Mouse (Mus musculus) hindbrain, embryonic 13.5 days (tissue): ENCODE results near the gene a. TPM values are rescaled to one million over a fixed set of nuclear protein-coding genes. Genes with fewer than 3 reads are reported as not detected.
"Not testable (repeated sequence)": the region's sequence is repeated elsewhere in the genome, so short reads cannot be mapped to it uniquely, and the experiment has no call there.

Experiments used
- ATAC-seq: fragments of 200-750 bp; cut with Nextera tagmentation; 2 replicates; pipeline ENCODE4 v1.8.0; 2017; ENCODE audit warnings: moderate TSS enrichment; ENCODE audit not compliant: low FRiP score
- H3K27ac ChIP-seq: fragments of 300-500 bp; sonication (generic); 2 replicates; pipeline ENCODE4 v1.5.1; 2015; ENCODE audit warnings: inconsistent platforms, mild to moderate bottlenecking, moderate library complexity
- H3K27me3 ChIP-seq: fragments of 300-500 bp; sonication (generic); 2 replicates; pipeline ENCODE4 v1.6.1; 2015; ENCODE audit warnings: mild to moderate bottlenecking, inconsistent platforms
- H3K36me3 ChIP-seq: fragments of 300-500 bp; sonication (generic); 2 replicates; pipeline ENCODE4 v1.6.1; 2015; ENCODE audit warnings: mild to moderate bottlenecking, inconsistent platforms
- H3K4me1 ChIP-seq: fragments of 300-500 bp; sonication (generic); replicated peaks from 2 replicates; pipeline ENCODE4 v1.6.1; 2015; ENCODE audit warnings: inconsistent platforms
- H3K4me2 ChIP-seq: fragments of 300-500 bp; sonication (generic); 2 replicates; pipeline ENCODE4 v1.6.1; 2015; ENCODE audit warnings: inconsistent platforms, mild to moderate bottlenecking, moderate library complexity
- H3K4me3 ChIP-seq: fragments of 300-500 bp; sonication (generic); 2 replicates; pipeline ENCODE4 v1.5.1; 2015; ENCODE audit warnings: mild to moderate bottlenecking, inconsistent platforms
- H3K9ac ChIP-seq: fragments of 300-500 bp; sonication (generic); 2 replicates; pipeline ENCODE4 v1.6.1; 2015; ENCODE audit warnings: mild to moderate bottlenecking, inconsistent platforms
- H3K9me3 ChIP-seq: fragments of 300-500 bp; sonication (generic); 2 replicates; pipeline ENCODE4 v1.6.1; 2016; ENCODE audit warnings: inconsistent platforms
- WGBS: fragments of 180-500 bp; shearing (Covaris S2); methylation state at CpG from one replicate; pipeline ENCODE4 v1.1.7; 2015; 5-methylcytosine and 5-hydroxymethylcytosine counted together
- polyA plus RNA-seq: library from polyadenylated mRNA; unstranded; fragments of >200 nt; fragmentation: Nextera tagmentation; extraction: Ambion mirVana; gene quantifications from 2 replicates; pipeline ENCODE4 v1.2.1, GENCODE M21; 2015

a gene
- polyA plus RNA-seq, 1 experiment from 2014 or later, result 1.4 TPM

DNA sequence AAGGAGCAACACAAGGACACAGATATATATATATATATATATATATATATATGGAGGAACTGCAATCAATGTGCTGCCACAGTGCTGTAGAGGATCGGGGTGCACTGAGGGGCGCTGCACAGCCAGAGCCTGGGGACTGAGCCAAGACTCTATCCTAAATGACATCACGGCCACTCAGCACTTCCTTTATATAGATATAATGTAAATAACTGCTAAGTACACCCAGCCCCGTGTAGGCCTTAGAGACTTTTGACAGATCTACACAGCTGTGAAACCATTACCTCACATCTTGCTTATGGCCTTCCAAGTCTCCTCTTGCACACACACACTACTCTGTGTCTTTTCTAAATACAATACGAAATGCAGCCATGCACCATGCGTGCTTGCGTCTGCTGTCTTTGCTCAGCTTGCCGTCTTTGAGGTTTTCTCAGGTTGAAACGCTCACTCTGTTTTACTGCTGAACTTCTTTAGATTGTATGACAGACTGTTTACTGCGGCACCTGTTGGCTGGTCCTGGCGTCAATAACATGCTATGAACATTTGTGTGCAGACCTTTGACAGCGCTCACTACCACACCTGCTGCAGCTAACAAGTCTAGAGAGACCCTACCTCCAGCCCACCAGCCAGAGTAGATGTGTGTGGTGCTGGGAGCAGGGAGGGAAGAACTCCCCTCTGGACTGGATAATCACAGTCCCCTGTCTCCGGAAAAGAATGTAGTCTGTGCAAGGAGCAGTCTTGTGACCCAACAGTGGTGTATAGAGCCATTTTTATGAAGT is 126.9 kb downstream of the a start:
- Histone ChIP-seq H3K27me3 (peaks cover 23% of the 10 kb centered on the region), H3K9ac (no peak overlapping the region), H3K36me3 (no peaks in the 10 kb centered on the region), H3K9me3 (no peaks in the 10 kb centered on the region), H3K4me2 (no peak overlapping the region), H3K4me1 (no peaks in the 10 kb centered on the region), H3K27ac (no peak overlapping the region), H3K4me3 (no peak overlapping the region)
- WGBS, result 84% methylated on average over 13 of the region's 13 CpGs
- no peak for ATAC-seq

DNA sequence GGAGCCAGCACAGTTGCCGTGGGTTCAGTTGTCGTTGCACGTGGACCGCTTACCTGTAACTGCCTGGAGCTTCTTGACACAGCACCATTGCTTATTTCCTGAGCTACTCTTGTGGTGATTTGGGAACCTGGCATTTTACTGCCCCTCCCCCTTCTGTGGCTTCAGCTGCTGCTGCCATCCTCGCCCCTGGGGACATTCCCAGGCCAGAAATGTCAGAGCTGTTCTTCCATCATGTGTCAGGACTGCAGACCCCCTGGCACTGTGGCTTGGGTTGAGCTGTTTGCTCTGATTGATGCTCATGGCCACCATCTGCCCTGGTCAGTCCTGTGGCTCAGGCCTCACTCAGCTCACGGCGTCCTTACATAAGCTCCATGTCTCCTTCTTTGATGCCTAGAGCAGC is 129.7 kb downstream of the a start:
- H3K27ac ChIP-seq, result no peak overlapping the region
- no peaks in the 10 kb centered on the region for H3K36me3 ChIP-seq
- no peak overlapping the region for H3K4me2 ChIP-seq
- no peak overlapping the region for H3K4me3 ChIP-seq
- no peak for ATAC-seq
- no peaks in the 10 kb centered on the region for H3K9me3 ChIP-seq
- H3K27me3 ChIP-seq, result peaks cover 31% of the 10 kb centered on the region
- 0 out of 2 replicates have a peak, but pooled peaks cover 5% of the 10 kb centered on the region for H3K4me1 ChIP-seq
- no peak overlapping the region for H3K9ac ChIP-seq
- 74% methylated on average over 7 of the region's 7 CpGs for WGBS

DNA sequence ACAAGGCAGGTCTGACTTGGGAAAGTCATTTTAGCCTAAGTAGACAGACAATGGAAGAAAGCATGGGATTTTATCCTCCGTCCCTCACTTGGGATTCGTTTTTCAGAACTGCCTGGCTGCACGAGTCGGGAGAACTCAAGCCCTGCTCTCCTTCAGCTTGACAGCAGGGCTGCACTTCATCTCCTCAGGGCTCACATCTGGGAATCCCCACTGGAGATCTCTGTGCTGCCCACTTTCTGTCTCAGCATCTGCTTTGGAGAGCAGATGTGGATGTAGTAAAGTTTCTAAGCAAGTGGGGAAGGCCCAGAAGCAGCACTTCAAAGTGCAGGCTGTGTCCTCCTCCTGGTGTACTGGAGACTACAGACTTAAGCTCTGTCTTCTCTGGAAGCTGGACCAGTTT is 130.9 kb downstream of the a start:
- not testable (repeated sequence) for H3K4me3 ChIP-seq, ATAC-seq, H3K9ac ChIP-seq, H3K4me1 ChIP-seq, H3K36me3 ChIP-seq, H3K4me2 ChIP-seq, H3K9me3 ChIP-seq, H3K27ac ChIP-seq
- peaks cover 26% of the 10 kb centered on the region for H3K27me3 ChIP-seq
- WGBS, result no CpG with 5 or more reads among the region's 4 CpGs

DNA sequence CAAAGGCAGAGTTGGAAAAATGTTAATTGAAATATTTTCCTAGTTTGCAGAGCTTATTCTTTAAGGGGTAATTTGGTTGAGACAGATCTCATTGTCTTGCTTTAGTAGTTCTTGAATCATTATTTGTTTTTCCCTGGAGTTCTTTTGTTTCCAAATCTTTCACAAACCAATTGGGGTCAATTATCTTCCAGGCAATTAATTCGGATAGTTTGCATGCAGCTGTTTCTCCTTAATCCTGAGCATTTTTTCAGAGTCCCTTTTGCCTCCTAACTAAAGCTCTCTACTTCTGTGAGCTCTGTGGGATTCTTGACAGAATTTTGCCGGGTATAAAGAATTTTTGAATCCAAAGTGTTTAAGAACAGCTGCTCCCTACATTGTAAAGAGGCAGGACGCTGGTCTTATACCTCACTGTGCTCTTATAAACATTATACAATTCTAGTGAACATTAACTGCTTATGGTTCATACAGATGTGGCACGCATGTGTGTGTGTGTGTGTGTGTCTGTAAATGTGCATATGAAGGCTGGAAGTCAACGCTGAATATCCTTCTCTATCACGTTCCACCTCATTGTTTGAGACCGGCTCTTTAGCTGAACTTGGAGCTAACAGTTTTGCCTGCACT is 134.3 kb downstream of the a start:
- H3K27me3 ChIP-seq, result peaks cover 40% of the 10 kb centered on the region
- no peak for ATAC-seq
- H3K4me2 ChIP-seq, result no peak overlapping the region
- no peak overlapping the region for H3K9ac ChIP-seq
- no peaks in the 10 kb centered on the region for H3K36me3 ChIP-seq
- 50% methylated on average over 7 of the region's 7 CpGs for WGBS
- H3K27ac ChIP-seq, result no peak overlapping the region
- no peak overlapping the region for H3K4me3 ChIP-seq
- H3K4me1 ChIP-seq, result 0 out of 2 replicates have a peak, but pooled peaks cover 6% of the 10 kb centered on the region
- H3K9me3 ChIP-seq, result no peaks in the 10 kb centered on the region

DNA sequence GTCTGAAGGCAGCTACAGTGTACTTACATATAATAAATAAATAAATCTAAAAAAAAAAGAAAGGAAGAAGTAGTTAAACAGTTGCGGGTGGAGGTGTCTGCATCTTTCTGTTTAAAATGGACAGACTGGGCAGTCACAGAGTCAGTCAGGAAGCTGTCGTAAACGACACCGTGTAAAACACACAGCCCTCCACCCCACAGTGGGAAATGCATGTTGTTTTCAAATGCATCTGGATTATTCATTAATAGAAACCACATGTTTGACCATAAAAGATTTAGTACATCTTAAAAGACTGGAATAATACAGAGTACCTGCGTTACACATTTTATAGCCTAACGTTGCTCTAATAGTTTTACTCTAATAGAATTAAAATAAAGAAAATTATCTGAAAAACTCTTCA is 135.6 kb downstream of the a start:
- Histone ChIP-seq H3K36me3 (no peaks in the 10 kb centered on the region), H3K27me3 (peaks cover 37% of the 10 kb centered on the region), H3K9ac (no peak overlapping the region), H3K9me3 (no peaks in the 10 kb centered on the region), H3K4me2 (no peak overlapping the region), H3K4me1 (0 out of 2 replicates have a peak, but pooled peaks cover 6% of the 10 kb centered on the region), H3K27ac (no peak overlapping the region), H3K4me3 (no peak overlapping the region)
- WGBS, result 89% methylated on average over 6 of the region's 6 CpGs
- ATAC-seq, result no peak

DNA sequence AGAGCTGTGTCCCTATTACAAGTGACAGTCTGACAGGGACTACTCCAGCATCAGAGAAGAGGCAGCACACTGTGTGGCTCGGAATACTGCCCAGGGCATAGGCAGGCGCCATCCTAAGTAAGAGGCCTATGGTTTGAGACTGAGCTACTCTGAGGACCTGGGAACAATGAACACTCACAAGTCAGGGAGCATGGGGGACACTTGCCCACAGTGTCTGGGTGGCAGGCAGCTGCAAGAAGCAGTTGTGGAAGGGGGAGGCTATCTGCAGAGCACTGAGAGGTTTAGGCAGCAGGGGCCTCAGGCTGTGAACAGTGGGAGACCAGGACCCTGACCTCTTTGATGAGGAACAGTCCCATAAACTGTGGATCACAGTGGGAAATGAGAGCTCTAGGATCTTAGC is 137.1 kb downstream of the a start:
- Histone ChIP-seq H3K4me2 (no peak overlapping the region), H3K27ac (no peak overlapping the region), H3K4me3 (no peak overlapping the region), H3K27me3 (peaks cover 37% of the 10 kb centered on the region), H3K9me3 (no peaks in the 10 kb centered on the region), H3K9ac (no peak overlapping the region), H3K36me3 (no peaks in the 10 kb centered on the region), H3K4me1 (0 out of 2 replicates have a peak, but pooled peaks cover 6% of the 10 kb centered on the region)
- no peak for ATAC-seq
- 46% methylated on average over 2 of the region's 2 CpGs for WGBS

DNA sequence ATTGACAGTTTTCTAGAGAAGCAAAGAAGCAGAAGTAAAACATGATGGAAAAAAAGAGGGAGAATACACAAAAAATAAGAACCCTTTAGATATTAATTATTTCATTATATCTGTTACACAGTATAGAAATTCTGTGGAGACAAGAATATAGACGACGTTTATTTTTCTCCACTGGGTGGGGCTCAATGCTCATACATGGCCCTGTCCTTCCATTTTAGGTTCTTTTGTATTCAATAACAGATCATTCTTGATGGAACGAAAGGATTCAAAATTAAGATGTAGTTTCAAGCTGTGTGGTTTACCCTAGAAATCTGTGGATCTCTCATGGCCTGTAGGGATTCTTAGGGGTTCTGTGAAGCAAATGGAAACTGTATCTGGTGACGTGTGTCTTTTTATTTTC is 142.7 kb downstream of the a start:
- 65% methylated on average over 4 of the region's 4 CpGs for WGBS
- Histone ChIP-seq H3K36me3 (no peaks in the 10 kb centered on the region), H3K4me2 (no peak overlapping the region), H3K27ac (no peak overlapping the region), H3K9ac (no peak overlapping the region), H3K9me3 (no peaks in the 10 kb centered on the region), H3K27me3 (peaks cover 23% of the 10 kb centered on the region), H3K4me1 (no peaks in the 10 kb centered on the region), H3K4me3 (no peak overlapping the region)
- no peak for ATAC-seq

DNA sequence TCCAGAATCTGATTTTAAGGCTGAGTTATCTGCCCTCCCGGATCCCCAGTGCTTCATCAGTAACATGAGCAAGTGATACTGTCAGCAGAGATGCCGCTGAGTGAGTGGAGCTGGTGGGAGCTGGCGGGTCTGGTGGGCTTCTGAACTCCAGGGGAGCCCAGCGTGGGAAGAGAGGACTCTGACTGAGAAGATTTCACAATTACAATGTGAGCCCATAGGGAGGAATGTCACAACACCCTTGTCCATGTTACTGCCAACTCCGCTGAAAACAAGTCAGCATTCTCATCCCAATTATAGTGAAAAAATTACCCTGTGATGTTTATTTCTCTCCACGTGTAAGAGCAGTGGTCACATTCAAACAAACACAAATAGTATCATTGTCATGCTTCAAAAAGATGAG is 144.9 kb downstream of the a start:
- H3K4me1 ChIP-seq, result no peaks in the 10 kb centered on the region
- H3K27ac ChIP-seq, result no peak overlapping the region
- no peak overlapping the region for H3K9ac ChIP-seq
- H3K27me3 ChIP-seq, result peaks cover 8% of the 10 kb centered on the region; the same call in 1 of the 2 replicates
- H3K4me2 ChIP-seq, result no peak overlapping the region
- no peaks in the 10 kb centered on the region for H3K36me3 ChIP-seq
- no peaks in the 10 kb centered on the region for H3K9me3 ChIP-seq
- ATAC-seq, result no peak
- no peak overlapping the region for H3K4me3 ChIP-seq
- 73% methylated on average over 6 of the region's 6 CpGs for WGBS

DNA sequence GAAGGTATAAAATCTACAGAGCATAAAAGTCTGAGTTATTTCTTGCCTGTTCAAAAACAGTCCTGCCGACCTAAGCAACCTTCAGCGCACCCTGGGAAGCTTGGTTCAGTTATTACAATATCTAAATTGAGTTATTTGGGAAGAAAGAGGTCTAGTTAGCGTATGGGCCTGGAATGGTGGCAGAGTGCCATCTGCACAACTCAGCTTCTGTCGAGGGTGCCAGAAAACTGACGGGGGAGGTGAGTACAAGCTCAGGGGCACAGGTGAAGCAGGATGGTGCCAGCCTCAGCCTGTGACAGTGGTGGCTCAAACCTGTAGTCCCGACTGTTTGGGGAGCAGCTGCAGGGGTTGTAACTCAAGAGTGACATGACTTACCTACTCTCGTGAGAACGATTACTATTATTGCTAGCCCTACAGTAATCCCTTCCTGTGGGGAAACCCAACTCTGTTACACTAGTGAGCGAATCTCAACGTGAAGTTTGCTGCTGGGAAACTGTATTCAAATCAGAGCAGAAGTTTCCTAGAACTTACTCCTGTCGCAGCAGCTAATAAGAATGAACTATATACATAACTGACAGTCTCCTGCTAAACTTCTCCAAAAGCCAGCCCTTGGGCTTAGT is 145.4 kb downstream of the a start:
- ATAC-seq, result no peak
- H3K9me3 ChIP-seq, result no peaks in the 10 kb centered on the region
- no peaks in the 10 kb centered on the region for H3K36me3 ChIP-seq
- H3K9ac ChIP-seq, result no peak overlapping the region
- no peak overlapping the region for H3K27ac ChIP-seq
- no peaks in the 10 kb centered on the region for H3K4me1 ChIP-seq
- no peak overlapping the region for H3K4me2 ChIP-seq
- 79% methylated on average over 11 of the region's 11 CpGs for WGBS
- H3K27me3 ChIP-seq, result peaks cover 3% of the 10 kb centered on the region; the same call in 1 of the 2 replicates
- no peak overlapping the region for H3K4me3 ChIP-seq

DNA sequence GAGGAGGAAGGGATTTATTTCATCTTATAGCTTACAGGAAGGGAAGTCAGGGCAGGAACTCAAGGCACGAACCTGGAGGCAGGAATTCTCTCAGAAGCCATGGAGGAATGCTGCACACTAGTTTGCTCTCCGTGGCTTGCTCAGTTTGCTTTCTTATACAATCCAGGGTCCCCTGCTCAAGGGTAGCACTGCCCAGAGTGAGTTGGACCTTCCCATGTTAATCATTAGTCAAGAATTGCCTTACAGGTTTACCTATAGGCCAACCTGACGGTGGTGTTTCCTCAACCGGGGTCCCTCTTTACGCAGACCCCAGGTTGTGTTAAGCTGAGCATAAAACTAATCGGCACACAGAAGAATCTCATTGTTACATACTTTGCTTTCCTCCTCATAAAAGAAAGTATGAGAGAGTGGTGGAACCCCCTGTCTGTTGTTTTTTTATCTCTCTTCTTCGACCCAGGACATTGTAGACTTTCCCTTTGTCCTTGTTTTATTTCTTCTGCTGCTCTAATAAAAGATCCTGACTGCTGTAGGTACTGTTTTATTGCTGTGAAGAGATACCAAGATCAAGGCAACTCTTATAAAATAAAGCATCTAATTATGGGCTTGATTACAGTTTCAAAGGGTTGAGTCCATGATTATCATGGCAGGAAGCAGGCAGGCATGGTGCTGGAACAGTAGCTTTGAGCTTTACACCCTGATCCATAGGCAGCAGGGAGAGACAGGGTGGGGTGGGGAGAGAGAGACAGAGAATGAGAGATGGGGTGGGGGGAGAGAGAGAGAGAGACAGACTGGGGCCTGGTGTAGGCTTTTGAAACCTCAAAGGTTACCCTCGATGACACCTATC is 146.6 kb downstream of the a start:
- Histone ChIP-seq H3K4me1 (peaks cover 5% of the 10 kb centered on the region; the same call in 1 of the 2 replicates), H3K36me3 (no peaks in the 10 kb centered on the region), H3K4me3 (no peak overlapping the region), H3K27me3 (no peaks in the 10 kb centered on the region), H3K9ac (no peak overlapping the region), H3K27ac (no peak overlapping the region), H3K9me3 (no peaks in the 10 kb centered on the region), H3K4me2 (no peak overlapping the region)
- 90% methylated on average over 8 of the region's 8 CpGs for WGBS
- no peak for ATAC-seq

DNA sequence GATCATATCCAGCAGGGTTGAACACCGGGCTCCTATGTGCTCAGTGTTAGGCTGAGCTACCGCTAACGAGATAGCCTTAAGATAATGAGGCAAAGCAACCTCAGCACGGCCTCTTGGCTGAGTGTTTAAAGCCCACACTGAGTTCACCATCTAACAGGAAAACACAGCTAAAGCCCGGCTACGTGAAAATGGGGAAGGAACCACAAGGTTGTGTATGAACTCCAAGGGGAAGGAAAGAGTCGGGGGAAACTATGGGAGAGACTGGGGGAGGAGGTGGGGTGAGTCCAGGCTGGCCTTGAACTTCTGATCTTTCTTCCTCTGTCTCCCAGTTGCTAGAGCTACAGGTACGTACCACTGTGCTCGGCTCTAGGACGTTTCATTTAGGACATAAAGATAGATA is 150.8 kb downstream of the a start:
- no peaks in the 10 kb centered on the region for H3K27me3 ChIP-seq
- peaks cover 9% of the 10 kb centered on the region; the same call in 1 of the 2 replicates for H3K4me1 ChIP-seq
- H3K9me3 ChIP-seq, result no peaks in the 10 kb centered on the region
- ATAC-seq, result no peak
- no peak overlapping the region for H3K27ac ChIP-seq
- WGBS, result 85% methylated on average over 10 of the region's 10 CpGs
- no peak overlapping the region for H3K9ac ChIP-seq
- no peak overlapping the region for H3K4me3 ChIP-seq
- H3K36me3 ChIP-seq, result no peaks in the 10 kb centered on the region
- H3K4me2 ChIP-seq, result no peak overlapping the region

DNA sequence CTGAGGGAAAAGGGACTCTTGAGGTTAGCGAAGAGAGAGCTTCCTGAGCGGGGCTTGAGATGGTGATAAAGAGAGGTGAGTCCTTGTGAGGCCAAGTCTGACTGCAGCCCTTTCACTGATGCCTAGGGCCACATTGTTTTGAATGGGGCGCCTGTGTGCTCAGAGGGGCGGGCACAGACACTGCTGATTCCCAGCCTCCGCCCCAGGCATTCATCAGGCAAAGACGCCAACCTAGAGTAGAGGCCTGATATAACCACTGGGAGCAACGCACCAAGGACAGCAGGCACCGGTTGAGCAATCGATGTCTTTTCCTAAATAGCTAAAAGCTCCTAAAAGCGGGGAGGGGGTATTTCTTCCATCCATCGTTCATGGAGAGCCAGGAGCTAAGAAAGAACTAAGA is 151.3 kb downstream of the a start:
- Histone ChIP-seq H3K27ac (no peak overlapping the region), H3K9ac (no peak overlapping the region), H3K27me3 (no peaks in the 10 kb centered on the region), H3K4me3 (no peak overlapping the region), H3K9me3 (no peaks in the 10 kb centered on the region), H3K4me1 (peaks cover 9% of the 10 kb centered on the region; the same call in 1 of the 2 replicates), H3K4me2 (no peak overlapping the region; the same call in 1 of the 2 replicates), H3K36me3 (no peaks in the 10 kb centered on the region)
- 41% methylated on average over 11 of the region's 11 CpGs for WGBS
- no peak for ATAC-seq
